Mouse (Mus musculus): ENCODE results near the gene Gm49361.

- TF ChIP-seq EP300 (IDR thresholded peaks at IDR 0.05; ENCODE audit: insufficient read depth, low read depth, low read length) (no peak), CTCF (IDR thresholded peaks at IDR 0.05) (no peak)
Observed at GRCm38 (mm10) chr14:57699461-57699970, 46.4 kb downstream of the Gm49361 start.
